Mouse (Mus musculus) cerebellum, adult 9-10 months (tissue): ENCODE measurements around the gene Xpo1.
"Not testable (repeated sequence)": the region's sequence is repeated elsewhere in the genome, so short reads cannot be mapped to it uniquely, and the experiment has no call there.

Experiments
- DNase-seq: peaks from one replicate; pipeline ENCODE4 v3.0.0; 2022

The Xpo1 gene

DNA sequence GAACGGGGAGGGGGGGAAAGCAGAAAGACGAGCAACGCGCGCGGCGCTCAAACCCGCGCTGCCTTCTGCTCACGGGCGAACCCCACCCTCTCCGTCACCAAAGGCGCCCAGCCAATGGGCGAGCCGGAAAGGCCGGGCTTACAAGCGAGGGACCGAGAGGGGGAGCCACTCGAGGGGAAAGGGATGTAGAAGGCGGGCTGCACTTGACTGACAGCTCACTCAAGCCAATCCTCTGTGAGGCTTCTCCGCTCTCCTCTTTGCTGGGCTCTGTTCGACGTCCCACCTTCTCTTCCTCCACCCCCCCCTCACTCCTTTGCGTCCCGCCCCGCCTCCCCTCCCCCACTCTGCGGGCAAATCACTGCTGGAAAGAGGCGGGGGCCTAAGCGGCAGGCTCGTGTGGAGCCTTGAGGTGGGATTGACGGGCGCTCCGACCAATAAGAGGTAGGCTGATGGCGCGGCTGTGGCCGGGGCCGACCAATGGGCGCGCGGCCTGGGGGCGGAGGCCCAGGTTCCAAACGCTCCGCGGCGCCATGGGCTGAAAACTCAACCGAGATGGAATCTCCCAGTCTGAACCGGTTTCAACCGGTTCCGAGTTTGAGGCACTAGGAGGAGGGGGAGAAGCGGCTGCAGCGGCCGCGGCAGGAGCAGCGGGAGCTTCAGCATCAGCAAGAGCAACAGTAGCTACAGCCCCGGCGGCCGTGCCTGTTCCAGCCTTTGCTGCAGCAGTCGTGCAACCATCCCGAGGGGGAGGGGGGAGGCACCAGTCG is at the start of gene Xpo1:
TSS of gene Xpo1 (plus strand) at position 615 of the 767 bp plus-strand sequence.
- peak; percentile 100 for DNase-seq

DNA sequence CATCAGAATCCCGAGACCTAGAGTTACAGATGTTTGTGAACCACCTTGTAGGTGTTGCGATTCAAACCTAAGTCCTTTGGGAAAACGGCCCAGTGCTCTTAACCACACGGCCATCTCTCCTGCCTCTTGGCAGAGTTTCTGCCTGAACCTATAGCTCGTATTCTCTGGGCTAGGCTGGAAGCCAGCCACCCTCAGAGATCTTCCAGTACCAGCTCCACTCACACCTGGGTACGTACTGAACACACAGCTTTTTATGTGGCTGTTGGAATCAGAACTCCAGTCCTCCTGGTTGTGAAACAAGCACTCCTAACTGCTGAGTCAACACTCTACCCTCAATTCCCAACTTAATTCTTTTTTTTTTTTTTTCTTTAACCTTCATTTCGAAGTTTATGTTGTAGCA is 46.1 kb upstream of the Xpo1 start:
- no peak for DNase-seq

GRCm38 (mm10) chr11:23210590-23211510 is 45.0 kb upstream of the Xpo1 start:
- no peak for DNase-seq

- DNase-seq: no peak
Observed at GRCm38 (mm10) chr11:23217430-23217829, 38.4 kb upstream of the Xpo1 start.

DNA sequence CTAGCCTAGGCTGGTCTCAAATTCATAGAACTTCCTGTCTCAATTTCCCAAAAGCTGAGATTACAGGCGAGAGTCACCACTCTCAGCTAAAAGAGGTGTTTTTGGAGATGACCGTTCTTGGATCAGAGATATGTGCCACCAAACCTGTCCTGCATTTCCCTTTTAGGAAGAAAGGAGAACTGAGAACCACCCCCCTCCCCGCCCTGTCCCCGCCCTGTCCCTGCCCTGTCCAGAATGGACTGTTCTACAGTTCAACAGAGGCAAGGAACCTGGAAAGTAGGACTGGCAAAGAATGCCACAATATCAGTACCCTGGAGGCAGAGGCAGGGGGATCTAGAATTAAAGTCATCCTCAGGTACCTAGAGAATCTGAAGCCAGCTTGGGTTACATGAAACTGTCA is 19.8 kb upstream of the Xpo1 start:
- DNase-seq: no peak

GRCm38 (mm10) chr11:23253931-23254330 is 1.9 kb upstream of the Xpo1 start:
- DNase-seq: peak; percentile 55

DNA sequence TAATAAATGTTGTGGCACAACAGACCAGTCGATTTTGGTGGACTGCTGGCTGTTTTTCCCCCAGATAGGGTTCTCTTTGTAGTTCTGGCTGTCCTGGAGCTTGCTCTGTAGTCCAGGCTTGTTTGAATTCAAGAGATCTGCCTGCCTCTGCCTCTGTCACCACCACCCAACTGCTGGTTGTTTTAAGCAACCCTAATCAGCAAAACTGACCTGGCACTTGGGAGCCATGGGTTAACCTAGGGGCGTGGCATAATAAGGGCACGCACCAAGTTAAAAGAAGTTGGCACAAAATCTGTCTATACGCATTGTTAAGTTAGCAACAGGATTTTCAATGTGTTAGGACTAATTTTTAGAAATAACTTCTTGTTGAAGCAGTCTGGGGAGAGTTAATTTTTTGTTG is 1.3 kb upstream of the Xpo1 start:
- DNase-seq: no peak

- DNase-seq: no peak
Observed at GRCm38 (mm10) chr11:23255053-23255426, 801 bp upstream of the Xpo1 start.

GRCm38 (mm10) chr11:23256194-23256802 is 457 bp downstream of the Xpo1 start:
- DNase-seq: no peak

GRCm38 (mm10) chr11:23256803-23257704 is 1.2 kb downstream of the Xpo1 start:
- peak; percentile 68 for DNase-seq

DNA sequence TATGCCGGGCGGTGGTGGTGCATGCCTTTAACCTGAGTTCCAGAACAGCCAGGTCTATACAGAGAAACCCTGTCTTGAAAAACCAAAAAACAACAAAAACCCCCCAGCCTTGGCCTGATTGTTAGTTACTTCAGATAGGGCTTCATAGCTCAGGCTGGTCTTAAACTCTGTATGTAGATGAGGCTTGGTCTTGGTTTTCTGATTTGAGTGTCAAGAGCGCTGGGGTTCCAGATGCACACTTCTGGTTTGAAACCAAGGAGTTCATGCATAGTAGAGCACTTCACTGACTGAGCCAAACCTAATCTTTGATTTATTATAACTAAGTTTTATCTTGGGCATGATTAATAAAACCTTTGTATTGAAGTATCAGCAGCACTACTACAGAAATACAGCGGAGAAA is 3.2 kb downstream of the Xpo1 start:
- DNase-seq: no peak

DNA sequence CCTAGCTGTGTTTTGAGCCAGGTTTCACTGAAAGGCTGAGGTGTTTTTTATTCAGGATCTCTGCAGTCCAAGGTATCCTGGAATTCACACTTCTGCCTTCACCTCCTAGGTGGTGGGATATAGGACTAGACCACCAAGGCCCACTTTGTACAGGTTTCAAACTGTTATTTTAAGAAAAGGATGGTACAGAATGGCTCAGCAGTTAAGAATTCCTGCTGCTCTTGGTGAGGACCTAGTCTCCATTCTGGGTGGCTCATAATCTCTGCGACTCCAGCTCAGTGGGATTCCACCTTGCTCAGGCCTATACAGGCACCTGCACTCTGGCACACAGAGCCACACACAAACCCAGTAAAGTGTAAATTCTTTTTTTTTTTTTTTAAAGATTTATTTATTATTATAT is 3.6 kb downstream of the Xpo1 start:
- no peak for DNase-seq

GRCm38 (mm10) chr11:23260186-23260585 is 4.3 kb downstream of the Xpo1 start:
- DNase-seq: no peak

DNA sequence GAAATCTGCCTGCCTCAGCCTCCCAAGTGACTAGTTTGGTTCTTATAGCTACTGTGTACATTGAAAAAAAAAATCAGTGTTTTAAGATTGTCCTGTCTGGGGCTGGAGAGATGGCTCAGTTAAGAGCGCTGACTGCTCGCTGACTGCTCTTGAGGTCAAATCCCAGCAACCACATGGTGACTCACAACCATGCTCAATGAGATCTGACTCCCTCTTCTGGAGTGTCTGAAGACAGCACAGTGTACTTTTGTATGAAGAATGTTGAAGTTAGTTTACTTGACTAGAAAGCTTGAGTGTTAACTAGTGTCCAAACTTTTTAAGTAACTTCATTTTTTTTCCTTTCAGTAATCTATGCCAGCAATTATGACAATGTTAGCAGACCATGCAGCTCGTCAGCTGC is 5.6 kb downstream of the Xpo1 start:
- DNase-seq: no peak

- DNase-seq: no peak
Observed at GRCm38 (mm10) chr11:23264949-23265348, 9.1 kb downstream of the Xpo1 start.

DNA sequence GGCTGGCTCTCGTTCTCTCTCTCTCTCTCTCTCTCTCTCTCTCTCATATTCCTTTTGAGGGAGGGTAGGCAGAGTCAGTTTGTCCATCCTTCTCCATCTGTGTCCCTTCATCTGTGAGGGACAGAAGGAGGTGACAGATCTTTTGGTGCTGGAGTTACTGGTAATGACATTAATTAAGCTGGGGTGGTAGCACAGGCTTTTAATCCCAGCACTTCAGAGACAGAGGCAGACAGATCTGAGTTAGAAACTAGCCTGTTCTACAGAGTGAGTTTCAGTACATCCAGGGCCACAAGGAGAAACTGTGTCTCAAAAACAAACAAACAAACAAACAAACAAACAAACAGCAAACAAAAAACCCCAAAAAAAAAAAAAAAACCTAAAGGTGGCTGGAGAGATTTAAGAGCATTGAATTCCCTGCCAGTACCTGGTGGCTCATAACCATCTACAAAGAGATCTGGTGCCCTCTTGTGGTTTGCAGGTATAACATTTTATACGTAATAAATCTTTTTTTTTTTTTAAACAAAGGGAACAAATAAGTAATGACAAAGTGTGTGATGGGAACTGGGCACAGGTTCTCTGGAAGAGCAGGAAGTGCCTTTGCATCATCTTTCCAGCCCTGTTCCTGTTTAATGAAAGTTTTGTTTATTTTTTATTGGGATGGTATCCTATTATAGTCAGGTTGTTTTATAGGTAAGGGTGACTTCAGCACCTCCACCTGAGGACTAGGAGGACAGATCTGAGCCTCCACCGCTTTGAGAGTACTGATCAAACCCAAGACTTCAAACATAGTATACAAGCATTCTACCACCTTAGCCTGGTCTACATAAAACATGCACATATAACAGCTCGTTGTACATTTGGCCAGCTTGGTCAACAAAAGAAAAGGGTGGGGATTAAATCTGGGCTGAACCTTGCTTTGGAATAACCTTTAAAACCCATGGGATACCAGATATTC is 16.2 kb downstream of the Xpo1 start:
- DNase-seq: peak; percentile 57

DNA sequence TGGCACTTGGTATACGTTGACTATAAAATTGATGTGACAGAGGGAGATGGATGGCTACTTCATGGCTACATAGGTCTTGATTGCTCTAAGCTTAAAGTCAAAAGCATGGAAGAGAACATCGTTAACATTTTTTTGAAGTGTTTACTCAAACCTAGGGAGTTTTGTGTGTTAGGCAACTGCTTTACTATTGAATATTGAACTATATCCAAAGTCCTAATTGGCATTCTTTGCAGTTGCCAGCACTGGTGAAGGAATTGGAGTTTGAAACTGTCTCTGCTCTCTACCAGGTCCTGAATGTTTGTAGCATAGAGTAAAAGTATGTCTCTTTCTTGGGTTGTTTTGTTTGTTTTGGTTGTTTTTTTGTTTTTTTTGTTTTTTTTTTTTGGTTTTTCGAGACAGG is 19.9 kb downstream of the Xpo1 start:
- no peak for DNase-seq

GRCm38 (mm10) chr11:23284469-23284868 is 28.6 kb downstream of the Xpo1 start:
- no peak for DNase-seq

DNA sequence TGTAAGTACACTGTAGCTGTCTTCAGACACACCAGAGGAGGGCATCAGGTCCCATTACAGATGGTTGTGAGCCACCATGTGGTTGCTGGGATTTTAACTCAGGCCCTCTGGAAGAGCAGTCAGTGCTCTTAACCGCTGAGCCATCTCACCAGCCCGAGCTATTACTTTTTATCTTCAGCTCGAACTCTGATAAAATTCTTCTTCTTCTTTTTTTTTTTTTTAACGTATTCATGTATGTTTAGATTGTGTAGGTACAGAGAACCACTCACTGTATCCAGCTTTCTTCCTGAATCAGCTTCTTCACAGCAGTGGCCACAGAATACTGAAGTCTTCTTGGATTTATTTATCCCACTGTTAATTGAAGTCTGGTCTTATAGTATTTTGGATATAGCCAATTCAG is 33.0 kb downstream of the Xpo1 start:
- not testable (repeated sequence) for DNase-seq

- no peak for DNase-seq
Observed at GRCm38 (mm10) chr11:23297379-23297778, 41.5 kb downstream of the Xpo1 start.

GRCm38 (mm10) chr11:23298301-23298700 is 42.5 kb downstream of the Xpo1 start:
- no peak for DNase-seq
